Mouse (Mus musculus) lung, postnatal 0 days (tissue): ENCODE measurements around the gene Fnip2.

Source experiments
- CTCF ChIP-seq: IDR thresholded peaks from 2 replicates; pipeline ENCODE4 v1.5.1; 2016; ENCODE audit warnings: antibody characterized with exemption, mild to moderate bottlenecking
- EP300 ChIP-seq: IDR thresholded peaks from 2 replicates; pipeline ENCODE4 v1.6.1; 2016; ENCODE audit warnings: antibody characterized with exemption, mild to moderate bottlenecking, control low read depth

DNA sequence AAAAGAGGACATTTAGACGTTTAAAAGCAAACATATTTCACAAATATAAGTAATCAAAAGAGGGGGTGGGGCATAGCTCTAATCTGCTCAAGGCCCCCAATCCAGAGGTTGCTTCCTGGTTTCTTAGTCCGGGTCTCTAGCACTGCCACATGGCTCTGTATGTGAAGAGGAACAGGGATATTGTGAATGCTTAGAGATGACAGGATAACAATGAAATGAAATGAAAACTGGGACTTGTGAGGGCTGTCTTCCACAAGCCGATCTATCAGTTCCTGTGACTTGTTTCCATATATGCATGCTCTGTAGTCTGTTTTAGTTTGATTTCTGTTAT, 1.7 kb upstream of the Fnip2 start:
- no peak for TF ChIP-seq CTCF
- no peak for TF ChIP-seq EP300
